Mouse (Mus musculus): ENCODE results near the gene Map7d1. TPM values are rescaled to one million over a fixed set of nuclear protein-coding genes. Genes with fewer than 3 reads are reported as not detected.

Map7d1 gene
- polyA plus RNA-seq, 1 experiment from 2014 or later, result 34.7 TPM

- H3K27ac ChIP-seq (ENCODE audit: low read length), result peak overlapping the region; percentile 95
- H3K4me1 ChIP-seq (ENCODE audit: control insufficient read depth, insufficient read depth, low read length), result peaks cover 54% of the 10 kb centered on the region
- peak overlapping the region; percentile 60 for H3K9ac ChIP-seq (ENCODE audit: low read length)
- WGBS, result 8% methylated on average over 10 of the region's 10 CpGs
- 0 out of 2 replicates have a peak, but pooled peaks have one; percentile 10 for ATAC-seq (replicated peaks; ENCODE audit: extremely low read depth, insufficient read depth, low FRiP score)
- H3K9me3 ChIP-seq (replicated peaks; ENCODE audit: control insufficient read depth, low read length), result no peaks in the 10 kb centered on the region
- H3K4me3 ChIP-seq (ENCODE audit: low read length), result peak overlapping the region; percentile 23; the same call in 1 of the 2 replicates
- no peaks in the 10 kb centered on the region for H3K27me3 ChIP-seq (ENCODE audit: control insufficient read depth, insufficient read depth, low read length)
- no peaks in the 10 kb centered on the region for H3K36me3 ChIP-seq (ENCODE audit: control insufficient read depth, insufficient read depth)
- H3K4me2 ChIP-seq (ENCODE audit: low read depth, low read length), result peak overlapping the region; percentile 58
These were observed 4.5 kb upstream of the Map7d1 start for GRCm38 (mm10) chr4:126260520-126261201.

GRCm38 (mm10) chr4:126259523-126260160 is 3.5 kb upstream of the Map7d1 start:
- ATAC-seq (replicated peaks; ENCODE audit: extremely low read depth, insufficient read depth, low FRiP score), result peak; percentile 5; the same call in 1 of the 2 replicates
- Histone ChIP-seq H3K9me3 (replicated peaks; ENCODE audit: control insufficient read depth, low read length) (no peaks in the 10 kb centered on the region), H3K27me3 (ENCODE audit: control insufficient read depth, insufficient read depth, low read length) (no peaks in the 10 kb centered on the region), H3K4me2 (ENCODE audit: low read depth, low read length) (peak overlapping the region; percentile 58), H3K4me3 (ENCODE audit: low read length) (peak overlapping the region; percentile 29), H3K36me3 (ENCODE audit: control insufficient read depth, insufficient read depth) (no peaks in the 10 kb centered on the region), H3K27ac (ENCODE audit: low read length) (peak overlapping the region; percentile 95), H3K9ac (ENCODE audit: low read length) (peak overlapping the region; percentile 60), H3K4me1 (ENCODE audit: control insufficient read depth, insufficient read depth, low read length) (peaks cover 55% of the 10 kb centered on the region)
- 3% methylated on average over 15 of the region's 15 CpGs for WGBS

- Histone ChIP-seq H3K9ac (ENCODE audit: low read length) (peak overlapping the region; percentile 60; the same call in 1 of the 2 replicates), H3K4me2 (ENCODE audit: low read depth, low read length) (peak overlapping the region; percentile 58), H3K27me3 (ENCODE audit: control insufficient read depth, insufficient read depth, low read length) (no peaks in the 10 kb centered on the region), H3K4me1 (ENCODE audit: control insufficient read depth, insufficient read depth, low read length) (peaks cover 61% of the 10 kb centered on the region), H3K4me3 (ENCODE audit: low read length) (no peak overlapping the region), H3K27ac (ENCODE audit: low read length) (peak overlapping the region; percentile 95), H3K9me3 (replicated peaks; ENCODE audit: control insufficient read depth, low read length) (no peaks in the 10 kb centered on the region), H3K36me3 (ENCODE audit: control insufficient read depth, insufficient read depth) (no peaks in the 10 kb centered on the region)
- no peak for ATAC-seq (replicated peaks; ENCODE audit: extremely low read depth, insufficient read depth, low FRiP score)
- 25% methylated on average over 3 of the region's 3 CpGs for WGBS
These were observed 2.9 kb upstream of the Map7d1 start for GRCm38 (mm10) chr4:126259063-126259462.

- H3K36me3 ChIP-seq (ENCODE audit: control insufficient read depth, insufficient read depth), result no peaks in the 10 kb centered on the region
- peak overlapping the region; percentile 94 for H3K27ac ChIP-seq (ENCODE audit: low read length)
- peak overlapping the region; percentile 87 for H3K4me2 ChIP-seq (ENCODE audit: low read depth, low read length)
- H3K9me3 ChIP-seq (replicated peaks; ENCODE audit: control insufficient read depth, low read length), result no peaks in the 10 kb centered on the region
- peak overlapping the region; percentile 99 for H3K9ac ChIP-seq (ENCODE audit: low read length)
- H3K4me3 ChIP-seq (ENCODE audit: low read length), result peak overlapping the region; percentile 98
- no peaks in the 10 kb centered on the region for H3K27me3 ChIP-seq (ENCODE audit: control insufficient read depth, insufficient read depth, low read length)
- no peak; the same call in 1 of the 2 replicates for ATAC-seq (replicated peaks; ENCODE audit: extremely low read depth, insufficient read depth, low FRiP score)
- peaks cover 67% of the 10 kb centered on the region for H3K4me1 ChIP-seq (ENCODE audit: control insufficient read depth, insufficient read depth, low read length)
- 7% methylated on average over 26 of the region's 26 CpGs for WGBS
These were observed 1.1 kb upstream of the Map7d1 start for GRCm38 (mm10) chr4:126256967-126257881.

GRCm38 (mm10) chr4:126255113-126256001 is 786 bp downstream of the Map7d1 start:
- peak; percentile 5 for ATAC-seq (replicated peaks; ENCODE audit: extremely low read depth, insufficient read depth, low FRiP score)
- Histone ChIP-seq H3K27me3 (ENCODE audit: control insufficient read depth, insufficient read depth, low read length) (no peaks in the 10 kb centered on the region), H3K4me1 (ENCODE audit: control insufficient read depth, insufficient read depth, low read length) (peaks cover 70% of the 10 kb centered on the region), H3K9ac (ENCODE audit: low read length) (peak overlapping the region; percentile 99), H3K9me3 (replicated peaks; ENCODE audit: control insufficient read depth, low read length) (no peaks in the 10 kb centered on the region), H3K36me3 (ENCODE audit: control insufficient read depth, insufficient read depth) (no peaks in the 10 kb centered on the region), H3K4me3 (ENCODE audit: low read length) (peak overlapping the region; percentile 98), H3K27ac (ENCODE audit: low read length) (peak overlapping the region; percentile 94), H3K4me2 (ENCODE audit: low read depth, low read length) (peak overlapping the region; percentile 87)
- under 1% methylated on average over 48 of the region's 50 CpGs for WGBS

GRCm38 (mm10) chr4:126254315-126255112 is 1.6 kb downstream of the Map7d1 start:
- no peak for ATAC-seq (replicated peaks; ENCODE audit: extremely low read depth, insufficient read depth, low FRiP score)
- H3K4me1 ChIP-seq (ENCODE audit: control insufficient read depth, insufficient read depth, low read length), result peaks cover 67% of the 10 kb centered on the region

GRCm38 (mm10) chr4:126253637-126254272 is 2.4 kb downstream of the Map7d1 start:
- Histone ChIP-seq H3K9me3 (replicated peaks; ENCODE audit: control insufficient read depth, low read length) (no peaks in the 10 kb centered on the region), H3K4me2 (ENCODE audit: low read depth, low read length) (peak overlapping the region; percentile 87), H3K27me3 (ENCODE audit: control insufficient read depth, insufficient read depth, low read length) (no peaks in the 10 kb centered on the region), H3K27ac (ENCODE audit: low read length) (0 out of 2 replicates have a peak overlapping the region, but pooled peaks have one; percentile 9), H3K4me3 (ENCODE audit: low read length) (peak overlapping the region; percentile 98), H3K36me3 (ENCODE audit: control insufficient read depth, insufficient read depth) (no peaks in the 10 kb centered on the region), H3K9ac (ENCODE audit: low read length) (peak overlapping the region; percentile 99), H3K4me1 (ENCODE audit: control insufficient read depth, insufficient read depth, low read length) (peaks cover 64% of the 10 kb centered on the region)
- 68% methylated on average over 14 of the region's 14 CpGs for WGBS
- ATAC-seq (replicated peaks; ENCODE audit: extremely low read depth, insufficient read depth, low FRiP score), result no peak

More at GRCm38 (mm10) chr4:126254315-126255112, 1.6 kb downstream of the Map7d1 start:
- Histone ChIP-seq H3K27ac (ENCODE audit: low read length) (peak overlapping the region; percentile 94), H3K36me3 (ENCODE audit: control insufficient read depth, insufficient read depth) (no peaks in the 10 kb centered on the region), H3K9ac (ENCODE audit: low read length) (peak overlapping the region; percentile 99), H3K9me3 (replicated peaks; ENCODE audit: control insufficient read depth, low read length) (no peaks in the 10 kb centered on the region), H3K27me3 (ENCODE audit: control insufficient read depth, insufficient read depth, low read length) (no peaks in the 10 kb centered on the region), H3K4me3 (ENCODE audit: low read length) (peak overlapping the region; percentile 98), H3K4me2 (ENCODE audit: low read depth, low read length) (peak overlapping the region; percentile 87)
- WGBS, result 16% methylated on average over 9 of the region's 9 CpGs
